Mouse (Mus musculus) liver, embryonic 12.5 days (tissue): ENCODE measurements around the gene Faap100. TPM values are rescaled to one million over a fixed set of nuclear protein-coding genes. Genes with fewer than 3 reads are reported as not detected.

Source experiments
- ATAC-seq: fragments of 200-750 bp; cut with Nextera tagmentation; 2 replicates; pipeline ENCODE4 v1.8.0; 2017; ENCODE audit warnings: moderate number of reproducible peaks, mild to moderate bottlenecking, moderate library complexity
- H3K27ac ChIP-seq: fragments of 300-500 bp; sonication (generic); 2 replicates; pipeline ENCODE4 v1.5.1; 2016; ENCODE audit warnings: mild to moderate bottlenecking
- H3K27me3 ChIP-seq: fragments of 300-500 bp; sonication (generic); replicated peaks from 2 replicates; pipeline ENCODE4 v1.6.1; 2016; ENCODE audit warnings: mild to moderate bottlenecking, moderate library complexity
- H3K36me3 ChIP-seq: fragments of 300-500 bp; sonication (generic); 2 replicates; pipeline ENCODE4 v1.6.1; 2016; ENCODE audit warnings: mild to moderate bottlenecking, moderate library complexity
- H3K4me1 ChIP-seq: fragments of 300-500 bp; sonication (generic); 2 replicates; pipeline ENCODE4 v1.6.1; 2016
- H3K4me2 ChIP-seq: fragments of 300-500 bp; sonication (generic); 2 replicates; pipeline ENCODE4 v1.6.1; 2016; ENCODE audit warnings: mild to moderate bottlenecking, moderate library complexity
- H3K4me3 ChIP-seq: fragments of 300-500 bp; sonication (generic); 2 replicates; pipeline ENCODE4 v1.5.1; 2016; ENCODE audit warnings: mild to moderate bottlenecking, moderate library complexity
- H3K9ac ChIP-seq: fragments of 300-500 bp; sonication (generic); 2 replicates; pipeline ENCODE4 v1.6.1; 2016; ENCODE audit warnings: mild to moderate bottlenecking, moderate library complexity
- H3K9me3 ChIP-seq: fragments of 300-500 bp; sonication (generic); replicated peaks from 2 replicates; pipeline ENCODE4 v1.6.1; 2016; ENCODE audit warnings: mild to moderate bottlenecking, moderate library complexity
- WGBS: fragments of 180-500 bp; shearing (Covaris S2); methylation state at CpG from one replicate; pipeline ENCODE4 v1.1.7; 2016; ENCODE audit not compliant: insufficient replicate concordance; 5-methylcytosine and 5-hydroxymethylcytosine counted together
- microRNA-seq: library from miRNA; unstranded; fragments of <30 nt; microRNA quantifications from one replicate; pipeline ENCODE4, GENCODE M21; 2017
- polyA plus RNA-seq: library from polyadenylated mRNA; unstranded; fragments of >200 nt; fragmentation: Nextera tagmentation; extraction: Ambion mirVana; gene quantifications from 2 replicates; pipeline ENCODE4 v1.2.1, GENCODE M21; 2016

The Faap100 gene
- polyA plus RNA-seq, 1 experiment from 2014 or later: 12.8 TPM

DNA sequence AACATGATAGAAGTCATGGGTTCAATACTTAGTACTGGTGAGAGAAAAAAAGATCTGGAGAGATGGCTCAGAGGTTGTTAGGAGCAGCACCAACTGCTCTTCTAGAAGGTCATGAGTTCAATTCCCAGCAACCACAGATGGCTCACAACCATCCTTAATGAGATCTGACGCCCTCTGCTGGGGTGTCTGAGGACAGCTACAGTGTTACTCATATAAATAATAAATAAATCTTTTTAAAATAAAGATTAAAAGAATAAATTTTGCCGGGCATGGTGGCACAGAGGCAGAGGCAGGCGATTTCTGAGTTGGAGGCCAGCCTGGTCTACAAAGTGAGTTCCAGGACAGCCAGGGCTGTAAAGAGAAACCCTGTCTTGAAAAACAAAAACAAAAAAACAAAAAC is 39.8 kb downstream of the Faap100 start:
- WGBS: 61% methylated on average over 3 of the region's 3 CpGs
- ATAC-seq: no peak
- no peak overlapping the region for H3K9ac ChIP-seq
- H3K36me3 ChIP-seq: no peaks in the 10 kb centered on the region
- H3K9me3 ChIP-seq: 0 out of 2 replicates have a peak, but pooled peaks cover 6% of the 10 kb centered on the region
- no peak overlapping the region for H3K27ac ChIP-seq
- H3K4me1 ChIP-seq: peaks cover 12% of the 10 kb centered on the region
- H3K4me2 ChIP-seq: no peak overlapping the region
- H3K27me3 ChIP-seq: no peaks in the 10 kb centered on the region
- no peak overlapping the region for H3K4me3 ChIP-seq

DNA sequence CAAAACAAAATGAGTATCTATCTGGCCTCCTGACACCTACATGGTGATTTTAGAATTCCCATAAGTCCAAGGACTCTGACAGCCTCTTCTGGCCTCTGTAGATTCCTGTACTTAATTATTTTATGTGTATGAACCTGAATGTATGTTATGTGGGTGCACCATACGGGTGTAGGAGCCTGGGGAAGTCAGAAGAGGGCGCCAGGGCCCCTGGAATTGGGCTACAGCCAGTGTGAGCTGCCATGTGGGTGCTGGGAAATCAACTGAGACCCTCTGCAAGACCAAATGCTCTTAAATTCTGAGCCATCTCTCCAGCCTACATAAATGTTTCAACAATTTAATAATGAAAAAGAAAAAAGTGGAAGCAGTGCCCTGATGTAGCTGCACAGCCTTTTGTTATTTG is 41.1 kb downstream of the Faap100 start:
- Histone ChIP-seq H3K4me3 (no peak overlapping the region), H3K4me2 (no peak overlapping the region), H3K36me3 (no peaks in the 10 kb centered on the region), H3K9ac (no peak overlapping the region), H3K4me1 (peaks cover 12% of the 10 kb centered on the region), H3K27me3 (no peaks in the 10 kb centered on the region), H3K9me3 (0 out of 2 replicates have a peak, but pooled peaks cover 6% of the 10 kb centered on the region), H3K27ac (no peak overlapping the region)
- ATAC-seq: no peak
- 31% methylated on average over 2 of the region's 2 CpGs for WGBS

DNA sequence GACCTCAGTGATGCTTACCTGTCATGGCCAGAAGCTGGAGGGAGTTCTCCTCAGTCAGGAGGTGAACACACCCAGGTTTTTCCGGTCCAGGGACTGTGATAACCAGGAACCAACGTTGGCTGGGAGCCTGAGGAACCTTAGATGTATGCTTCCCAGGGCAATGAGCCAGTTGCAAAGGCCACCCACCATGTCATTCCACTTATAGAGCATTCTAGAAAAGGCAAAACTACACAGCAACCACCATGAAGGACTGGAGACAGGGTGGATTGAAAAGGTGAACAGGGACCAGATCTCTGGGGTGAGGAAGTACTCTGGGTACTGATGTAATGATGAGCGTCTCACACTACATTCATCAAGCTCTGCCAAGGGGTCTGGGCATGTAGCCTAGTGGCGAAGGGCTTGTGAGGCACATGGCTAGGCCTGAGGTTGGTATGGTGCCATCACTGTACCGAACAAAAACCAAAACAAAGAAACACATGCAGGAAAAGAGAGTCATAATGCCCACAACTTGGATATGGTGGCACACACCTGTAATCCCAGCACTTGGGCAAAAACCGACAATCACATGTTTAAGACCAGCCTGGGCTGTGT is 43.0 kb downstream of the Faap100 start:
- Histone ChIP-seq H3K27me3 (no peaks in the 10 kb centered on the region), H3K9me3 (0 out of 2 replicates have a peak, but pooled peaks cover 6% of the 10 kb centered on the region), H3K4me3 (no peak overlapping the region), H3K4me2 (no peak overlapping the region), H3K36me3 (no peaks in the 10 kb centered on the region), H3K9ac (no peak overlapping the region), H3K27ac (no peak overlapping the region), H3K4me1 (peaks cover 12% of the 10 kb centered on the region)
- 61% methylated on average over 6 of the region's 6 CpGs for WGBS
- ATAC-seq: no peak

DNA sequence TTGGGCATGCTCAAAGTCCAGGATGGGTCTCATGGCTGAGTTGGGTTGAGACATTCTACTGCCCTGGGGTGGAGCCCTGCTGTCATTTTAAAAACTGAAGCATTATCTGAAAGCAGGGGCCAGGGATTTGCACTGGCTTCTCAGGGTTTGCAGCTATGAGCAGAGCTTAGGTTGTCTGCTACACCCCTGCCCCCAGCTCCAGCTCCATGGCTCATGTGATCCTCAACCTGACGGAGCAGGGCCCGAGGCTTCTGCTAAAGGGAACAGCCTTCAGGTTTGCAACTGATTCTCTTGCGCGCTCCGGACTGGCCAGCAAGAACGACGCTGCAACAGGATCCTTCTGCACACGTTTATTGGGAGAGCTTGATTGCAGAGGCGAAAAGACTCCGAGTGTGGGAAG is 58.4 kb downstream of the Faap100 start:
- Histone ChIP-seq H3K4me2 (no peak overlapping the region), H3K4me1 (peaks cover 20% of the 10 kb centered on the region), H3K27me3 (no peaks in the 10 kb centered on the region), H3K27ac (no peak overlapping the region), H3K9ac (no peak overlapping the region), H3K4me3 (no peak overlapping the region), H3K36me3 (no peaks in the 10 kb centered on the region), H3K9me3 (no peaks in the 10 kb centered on the region)
- ATAC-seq: no peak
- 90% methylated on average over 10 of the region's 10 CpGs for WGBS

DNA sequence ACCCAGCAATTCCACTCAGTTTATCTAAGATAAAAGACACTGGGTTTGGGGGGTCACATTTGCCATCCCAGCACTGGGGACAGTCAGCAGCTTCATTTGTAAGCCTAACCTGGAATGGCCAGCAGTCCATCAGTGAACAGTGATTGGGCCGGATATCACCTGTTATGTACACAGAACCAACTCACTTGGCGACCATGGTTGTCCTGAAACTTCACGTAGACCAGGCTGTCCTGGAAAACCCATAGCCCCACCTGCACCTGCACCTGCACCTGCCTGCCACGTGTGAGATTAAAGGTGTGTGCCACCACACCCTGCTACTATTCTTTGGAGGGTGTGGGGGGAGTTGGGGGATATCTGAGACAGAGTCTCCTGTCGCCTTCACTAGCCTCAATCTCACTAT is 59.3 kb downstream of the Faap100 start:
- no peaks in the 10 kb centered on the region for H3K9me3 ChIP-seq
- H3K36me3 ChIP-seq: no peaks in the 10 kb centered on the region
- H3K4me2 ChIP-seq: no peak overlapping the region
- no peak overlapping the region for H3K27ac ChIP-seq
- no peak for ATAC-seq
- no peak overlapping the region for H3K4me3 ChIP-seq
- WGBS: 85% methylated on average over 5 of the region's 5 CpGs
- H3K9ac ChIP-seq: no peak overlapping the region
- peaks cover 27% of the 10 kb centered on the region for H3K4me1 ChIP-seq
- H3K27me3 ChIP-seq: no peaks in the 10 kb centered on the region

Small RNA genes lying within 50 kb of the gene (microRNA-seq; reads per million reads assigned to microRNA genes)
- gene Gm23419 (not detected), gene Mir6935 (3.9 reads per million, percentile 5 among the genes with 10 or more reads in this experiment)

Other genes starting within 250 kb of the Faap100 start
- 54.9 and 55.2 TPM in 2 replicates for gene Slc38a10, start 227.4 kb downstream of the Faap100 start, polyA plus RNA-seq
- 3.0 and 3.5 TPM in 2 replicates for gene Bahcc1, start 145.8 kb downstream of the Faap100 start, polyA plus RNA-seq
- gene Actg1, start 30.2 kb downstream of the Faap100 start, polyA plus RNA-seq: 952 and 1,008 TPM in 2 replicates
- 0.16 and 0.18 TPM in 2 replicates for gene Fscn2, start 17.2 kb downstream of the Faap100 start, polyA plus RNA-seq
- gene Nploc4, start 58.9 kb upstream of the Faap100 start, polyA plus RNA-seq: 44.9 and 46.3 TPM in 2 replicates
- gene Tspan10, start 63.9 kb upstream of the Faap100 start, polyA plus RNA-seq: not detected in 2 replicates
- 0.13 and 0.25 TPM in 2 replicates for gene Pde6g, start 74.7 kb upstream of the Faap100 start, polyA plus RNA-seq
- gene Oxld1, start 79.3 kb upstream of the Faap100 start, polyA plus RNA-seq: 8.1 and 9.6 TPM in 2 replicates
- gene Ccdc137, start 79.4 kb upstream of the Faap100 start, polyA plus RNA-seq: 31.3 and 32.3 TPM in 2 replicates
- gene Arl16, start 88.8 kb upstream of the Faap100 start, polyA plus RNA-seq: 22.3 and 24.2 TPM in 2 replicates
- gene Mrpl12, start 105.8 kb upstream of the Faap100 start, polyA plus RNA-seq: 161 and 166 TPM in 2 replicates
- gene Slc25a10, start 113.1 kb upstream of the Faap100 start, polyA plus RNA-seq: 47.0 and 54.9 TPM in 2 replicates
- 8.5 and 9.6 TPM in 2 replicates for gene Gcgr, start 151.9 kb upstream of the Faap100 start, polyA plus RNA-seq
- 60.4 and 61.8 TPM in 2 replicates for gene Mcrip1, start 171.0 kb upstream of the Faap100 start, polyA plus RNA-seq
- not detected in 2 replicates for gene Ppp1r27, start 172.4 kb upstream of the Faap100 start, polyA plus RNA-seq
- gene P4hb, start 194.5 kb upstream of the Faap100 start, polyA plus RNA-seq: 443 and 468 TPM in 2 replicates
- 337 and 356 TPM in 2 replicates for gene Arhgdia, start 202.9 kb upstream of the Faap100 start, polyA plus RNA-seq
- gene Alyref, start 219.6 kb upstream of the Faap100 start, polyA plus RNA-seq: 542 and 545 TPM in 2 replicates
- gene Anapc11, start 219.7 kb upstream of the Faap100 start, polyA plus RNA-seq: 118 and 120 TPM in 2 replicates
- 5.0 and 6.6 TPM in 2 replicates for gene Npb, start 229.7 kb upstream of the Faap100 start, polyA plus RNA-seq
- gene Pcyt2, start 239.2 kb upstream of the Faap100 start, polyA plus RNA-seq: 135 and 142 TPM in 2 replicates
- 43.1 and 45.3 TPM in 2 replicates for gene Sirt7, start 246.5 kb upstream of the Faap100 start, polyA plus RNA-seq